ENCODE assay signal across 8 mouse cellular contexts in the genomic region with DNA sequence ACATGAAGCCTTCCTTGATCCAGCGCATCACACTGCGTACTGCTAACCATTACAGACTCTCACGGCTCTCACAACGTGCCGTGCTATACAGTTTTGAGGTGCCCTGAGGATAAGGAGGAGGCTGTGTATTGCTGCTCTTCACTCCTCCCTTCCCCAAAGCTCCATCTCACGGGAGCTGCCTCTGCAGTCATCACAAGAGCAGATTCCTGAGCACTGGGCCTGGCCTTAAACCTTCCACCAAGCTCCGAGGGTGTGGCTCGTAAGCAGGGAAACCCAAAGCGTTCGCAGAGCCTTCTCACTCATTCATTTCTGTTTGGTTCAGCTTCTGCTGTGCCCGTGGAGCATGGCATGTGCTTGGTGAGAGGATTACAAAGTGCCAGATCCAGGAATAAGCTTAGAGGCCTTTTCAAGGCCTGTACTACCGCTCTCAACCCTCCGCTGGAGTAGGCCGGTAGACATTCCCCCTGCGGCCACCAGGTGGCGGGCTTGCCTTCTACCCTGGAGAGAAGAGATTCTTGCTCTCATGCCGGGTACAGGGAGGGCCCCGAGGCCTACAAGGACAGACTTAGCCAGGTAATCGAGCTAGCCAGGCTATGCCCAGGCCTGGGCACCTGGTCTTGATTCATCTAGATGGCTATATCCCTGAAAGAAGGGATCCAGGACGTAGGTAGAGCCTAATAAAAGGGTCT. TPM values are rescaled to one million over a fixed set of nuclear protein-coding genes. Genes with fewer than 3 reads are reported as not detected.
DNase-seq lines count a peak whose midpoint lies in the region; ATAC-seq and TF ChIP-seq lines count a peak whose summit lies in the region.

No protein-coding gene starts in this region.

- H3K27ac ChIP-seq in bone marrow, adult 2 months (ENCODE audit: control insufficient read depth, insufficient read depth, low read depth, low read length, poor library complexity), result no peak overlapping the region
- peak overlapping the region; percentile 86 for H3K27ac ChIP-seq in embryonic facial prominence, embryonic 15.5 days (replicated peaks)
- H3K27ac ChIP-seq in heart, embryonic 11.5 days (ENCODE audit: low read depth, low read length), result peak overlapping the region; percentile 41; the same call in 1 of the 2 replicates
- peak overlapping the region; percentile 77 for H3K27ac ChIP-seq in kidney, embryonic 15.5 days
- peak overlapping the region; percentile 76 for H3K27ac ChIP-seq in limb, embryonic 15.5 days

- no peaks in the 10 kb centered on the region for H3K9me3 ChIP-seq in embryonic facial prominence, embryonic 15.5 days (replicated peaks)
- H3K9me3 ChIP-seq in heart, embryonic 11.5 days (replicated peaks; ENCODE audit: control insufficient read depth, low read length), result no peaks in the 10 kb centered on the region
- H3K9me3 ChIP-seq in kidney, embryonic 15.5 days (replicated peaks), result no peaks in the 10 kb centered on the region
- H3K9me3 ChIP-seq in limb, embryonic 15.5 days, result no peaks in the 10 kb centered on the region

- TF ChIP-seq POLR2A in bone marrow, adult 2 months (IDR thresholded peaks at IDR 0.05; ENCODE audit: borderline replicate concordance, control insufficient read depth, low read depth, low read length), result no peak

- peak overlapping the region; percentile 8; the same call in 1 of the 2 replicates for H3K4me2 ChIP-seq in embryonic facial prominence, embryonic 15.5 days (replicated peaks)
- no peak overlapping the region for H3K4me2 ChIP-seq in heart, embryonic 11.5 days
- no peak overlapping the region for H3K4me2 ChIP-seq in kidney, embryonic 15.5 days
- H3K4me2 ChIP-seq in limb, embryonic 15.5 days, result no peak overlapping the region

- peak; percentile 71 for ATAC-seq in embryonic facial prominence, embryonic 15.5 days (ENCODE audit: insufficient number of reproducible peaks, low FRiP score, low TSS enrichment, low read depth)
- ATAC-seq in heart, embryonic 11.5 days (replicated peaks; ENCODE audit: insufficient number of reproducible peaks, low FRiP score, low TSS enrichment), result peak; percentile 32; the same call in 1 of the 2 replicates
- ATAC-seq in kidney, embryonic 15.5 days (replicated peaks; ENCODE audit: low FRiP score), result peak; percentile 61
- ATAC-seq in limb, embryonic 15.5 days (ENCODE audit: insufficient number of reproducible peaks, low FRiP score, low TSS enrichment, low read depth), result peak; percentile 31; the same call in 1 of the 2 replicates
- peak; percentile 79 for ATAC-seq in monocyte, adult 5-6 weeks (replicated peaks; ENCODE audit: insufficient number of reproducible peaks, low FRiP score, low TSS enrichment, poor library complexity, severe bottlenecking)

- peak overlapping the region; percentile 1; the same call in 1 of the 2 replicates for H3K9ac ChIP-seq in embryonic facial prominence, embryonic 15.5 days
- H3K9ac ChIP-seq in heart, embryonic 11.5 days (ENCODE audit: low read depth, low read length), result peak overlapping the region; percentile 76
- H3K9ac ChIP-seq in kidney, embryonic 15.5 days, result peak overlapping the region; percentile 40
- peak overlapping the region; percentile 39; the same call in 1 of the 2 replicates for H3K9ac ChIP-seq in limb, embryonic 15.5 days

- peaks cover 61% of the 10 kb centered on the region for H3K36me3 ChIP-seq in embryonic facial prominence, embryonic 15.5 days
- peaks cover 22% of the 10 kb centered on the region for H3K36me3 ChIP-seq in heart, embryonic 11.5 days (ENCODE audit: control insufficient read depth, insufficient read depth, low read length)
- H3K36me3 ChIP-seq in kidney, embryonic 15.5 days, result peaks cover 76% of the 10 kb centered on the region
- peaks cover 75% of the 10 kb centered on the region for H3K36me3 ChIP-seq in limb, embryonic 15.5 days

- H3K4me3 ChIP-seq in bone marrow, adult 2 months (replicated peaks; ENCODE audit: control insufficient read depth, low read depth, low read length), result no peak overlapping the region
- H3K4me3 ChIP-seq in embryonic facial prominence, embryonic 15.5 days (replicated peaks), result no peak overlapping the region
- H3K4me3 ChIP-seq in heart, embryonic 11.5 days (ENCODE audit: low read depth, low read length), result no peak overlapping the region
- no peak overlapping the region for H3K4me3 ChIP-seq in kidney, embryonic 15.5 days (replicated peaks)
- no peak overlapping the region for H3K4me3 ChIP-seq in limb, embryonic 15.5 days

- peak; percentile 88 for TF ChIP-seq CTCF in bone marrow, adult 2 months (IDR thresholded peaks at IDR 0.05; ENCODE audit: control insufficient read depth, insufficient read depth, low read length)

- no peaks in the 10 kb centered on the region for H3K27me3 ChIP-seq in embryonic facial prominence, embryonic 15.5 days
- H3K27me3 ChIP-seq in heart, embryonic 11.5 days (ENCODE audit: control insufficient read depth, insufficient read depth, low read length), result no peaks in the 10 kb centered on the region
- H3K27me3 ChIP-seq in kidney, embryonic 15.5 days, result no peaks in the 10 kb centered on the region
- no peaks in the 10 kb centered on the region for H3K27me3 ChIP-seq in limb, embryonic 15.5 days

- H3K4me1 ChIP-seq in bone marrow, adult 2 months (ENCODE audit: control insufficient read depth, insufficient read depth, low read length), result no peaks in the 10 kb centered on the region; the same call in 1 of the 2 replicates
- peaks cover 27% of the 10 kb centered on the region for H3K4me1 ChIP-seq in embryonic facial prominence, embryonic 15.5 days
- peaks cover 12% of the 10 kb centered on the region for H3K4me1 ChIP-seq in heart, embryonic 11.5 days (ENCODE audit: control insufficient read depth, insufficient read depth, low read length)
- peaks cover 18% of the 10 kb centered on the region for H3K4me1 ChIP-seq in kidney, embryonic 15.5 days
- peaks cover 40% of the 10 kb centered on the region for H3K4me1 ChIP-seq in limb, embryonic 15.5 days

- DNase-seq in A20 (ENCODE audit: low read depth, low spot score), result peak; percentile 80
- peak; percentile 91 to 97 for DNase-seq in spleen, postnatal 4 days (ENCODE audit: low spot score in 2 of 2)

- 49% methylated on average over 20 of the region's 20 CpGs for WGBS in bone marrow, adult 2 months
- 32% methylated on average over 20 of the region's 20 CpGs for WGBS in embryonic facial prominence, embryonic 15.5 days
- WGBS in heart, embryonic 11.5 days (ENCODE audit: insufficient replicate concordance), result 41% methylated on average over 20 of the region's 20 CpGs
- WGBS in kidney, embryonic 15.5 days, result 44% methylated on average over 20 of the region's 20 CpGs
- 36% methylated on average over 20 of the region's 20 CpGs for WGBS in limb, embryonic 15.5 days

RNA-seq across cellular contexts. Expression of a gene that starts 9.8 kb away (rescaled TPM):
- polyA plus RNA-seq in bone marrow, adult 2 months (2011; ENCODE audit: insufficient read depth, insufficient read length, low replicate concordance, missing spikeins), result 1.8 and 12.9 TPM in 2 replicates
- 24.7 and 27.3 TPM in 2 replicates for polyA plus RNA-seq in embryonic facial prominence, embryonic 15.5 days (2015; fragmentation: Nextera tagmentation; extraction: Ambion mirVana)
- 22.2 and 29.2 TPM in 2 replicates for polyA plus RNA-seq in heart, embryonic 11.5 days (2014; fragmentation: Nextera tagmentation; extraction: Ambion mirVana)
- 29.5 and 31.0 TPM in 2 replicates for polyA plus RNA-seq in kidney, embryonic 15.5 days (2015; fragmentation: Nextera tagmentation; extraction: Ambion mirVana)
- 22.0 and 24.2 TPM in 2 replicates for polyA plus RNA-seq in limb, embryonic 15.5 days (2015; fragmentation: Nextera tagmentation; extraction: Ambion mirVana)
- 10.0 to 12.9 TPM (median 10.6 TPM) in 3 replicates for total RNA-seq in monocyte, adult 5-6 weeks (2017)

RNA-seq across cellular contexts. Expression of a gene that starts 27.4 kb away (rescaled TPM):
- 37.9 and 71.3 TPM in 2 replicates for polyA plus RNA-seq in bone marrow, adult 2 months (2011; ENCODE audit: insufficient read depth, insufficient read length, low replicate concordance, missing spikeins)
- polyA plus RNA-seq in embryonic facial prominence, embryonic 15.5 days (2015; fragmentation: Nextera tagmentation; extraction: Ambion mirVana), result 130 and 137 TPM in 2 replicates
- polyA plus RNA-seq in heart, embryonic 11.5 days (2014; fragmentation: Nextera tagmentation; extraction: Ambion mirVana), result 92.3 and 92.8 TPM in 2 replicates
- polyA plus RNA-seq in kidney, embryonic 15.5 days (2015; fragmentation: Nextera tagmentation; extraction: Ambion mirVana), result 141 and 147 TPM in 2 replicates
- 143 and 150 TPM in 2 replicates for polyA plus RNA-seq in limb, embryonic 15.5 days (2015; fragmentation: Nextera tagmentation; extraction: Ambion mirVana)
- total RNA-seq in monocyte, adult 5-6 weeks (2017), result 74.4 to 107 TPM (median 101 TPM) in 3 replicates

RNA-seq across cellular contexts. Expression of a gene that starts 39.4 kb away (rescaled TPM):
- 4.2 and 15.9 TPM in 2 replicates for polyA plus RNA-seq in bone marrow, adult 2 months (2011; ENCODE audit: insufficient read depth, insufficient read length, low replicate concordance, missing spikeins)
- 142 and 160 TPM in 2 replicates for polyA plus RNA-seq in embryonic facial prominence, embryonic 15.5 days (2015; fragmentation: Nextera tagmentation; extraction: Ambion mirVana)
- polyA plus RNA-seq in heart, embryonic 11.5 days (2014; fragmentation: Nextera tagmentation; extraction: Ambion mirVana), result 95.3 and 98.1 TPM in 2 replicates
- polyA plus RNA-seq in kidney, embryonic 15.5 days (2015; fragmentation: Nextera tagmentation; extraction: Ambion mirVana), result 133 and 143 TPM in 2 replicates
- 167 and 168 TPM in 2 replicates for polyA plus RNA-seq in limb, embryonic 15.5 days (2015; fragmentation: Nextera tagmentation; extraction: Ambion mirVana)
- 3.7 to 18.6 TPM (median 15.7 TPM) in 3 replicates for total RNA-seq in monocyte, adult 5-6 weeks (2017)

RNA-seq across cellular contexts. Expression of a gene that starts 57.4 kb away (rescaled TPM):
- polyA plus RNA-seq in bone marrow, adult 2 months (2011; ENCODE audit: insufficient read depth, insufficient read length, low replicate concordance, missing spikeins), result 1.4 TPM in 1 of 2 replicates, not detected in the other
- 37.7 and 37.9 TPM in 2 replicates for polyA plus RNA-seq in embryonic facial prominence, embryonic 15.5 days (2015; fragmentation: Nextera tagmentation; extraction: Ambion mirVana)
- polyA plus RNA-seq in heart, embryonic 11.5 days (2014; fragmentation: Nextera tagmentation; extraction: Ambion mirVana), result 22.4 and 22.5 TPM in 2 replicates
- polyA plus RNA-seq in kidney, embryonic 15.5 days (2015; fragmentation: Nextera tagmentation; extraction: Ambion mirVana), result 16.4 and 20.9 TPM in 2 replicates
- 33.9 and 36.2 TPM in 2 replicates for polyA plus RNA-seq in limb, embryonic 15.5 days (2015; fragmentation: Nextera tagmentation; extraction: Ambion mirVana)
- not detected in 3 replicates for total RNA-seq in monocyte, adult 5-6 weeks (2017)

Comparison
In these comparisons a context has a peak if more than half of its experiments do, and no peak if none do; other contexts are left out.
1. H3K9ac ChIP-seq: peak in every context shown above with its lines; median percentile 76 in heart, embryonic 11.5 days; 40 in kidney, embryonic 15.5 days; 39 in limb, embryonic 15.5 days; 1 in embryonic facial prominence, embryonic 15.5 days.